Mouse (Mus musculus): ENCODE measurements around the gene Cd38. TPM values are rescaled to one million over a fixed set of nuclear protein-coding genes. Genes with fewer than 3 reads are reported as not detected.

Cd38 gene
- polyA plus RNA-seq, 1 experiment = 37.3 TPM

DNA sequence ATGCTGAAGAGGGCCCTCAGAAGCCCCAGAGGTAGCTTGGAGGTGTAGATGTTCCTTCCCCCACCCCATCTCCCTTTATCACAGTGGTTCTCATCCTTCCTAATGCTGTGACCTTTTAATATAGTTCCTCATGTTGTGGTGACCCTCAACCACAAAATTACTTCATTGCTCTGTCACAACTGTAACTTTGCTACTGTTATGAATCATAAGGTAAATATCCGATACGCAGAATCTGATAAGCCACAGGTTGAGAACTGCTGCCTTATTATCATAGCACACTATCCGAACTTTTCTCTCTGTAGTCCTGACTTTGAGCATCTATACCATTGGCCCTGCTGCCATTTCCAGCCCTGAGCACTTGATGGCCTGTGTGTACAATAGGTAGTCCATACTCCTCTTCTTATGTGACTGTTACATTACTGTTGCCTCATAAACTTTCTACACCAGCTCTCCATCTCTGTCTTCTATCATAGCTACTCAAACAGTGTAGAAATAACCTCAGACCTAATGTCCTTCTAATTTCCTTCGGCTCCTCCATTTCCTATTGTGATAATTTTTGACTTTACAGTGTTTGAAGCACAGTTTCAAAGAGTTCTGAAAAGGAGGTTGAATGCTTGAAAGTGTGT is 47.0 kb downstream of the Cd38 start:
- 70% methylated on average over 4 of the region's 4 CpGs for WGBS
- no peaks in the 10 kb centered on the region for H3K27me3 ChIP-seq (ENCODE audit: control insufficient read depth, insufficient read depth, low read length)
- no peak overlapping the region for H3K27ac ChIP-seq (ENCODE audit: insufficient read depth, low read length)
- TF ChIP-seq POLR2A (IDR thresholded peaks at IDR 0.05; ENCODE audit: low read depth, low read length) = no peak
- TF ChIP-seq CTCF (IDR thresholded peaks at IDR 0.05; ENCODE audit: extremely low read depth, insufficient read depth, insufficient read length, insufficient replicate concordance) = no peak
- no peak for DNase-seq (ENCODE audit: low read depth in 1 of 2, low spot score in 2 of 2)
- H3K4me1 ChIP-seq (ENCODE audit: control insufficient read depth, insufficient read depth, insufficient read length) = no peaks in the 10 kb centered on the region
- peaks cover 3% of the 10 kb centered on the region for H3K36me3 ChIP-seq (ENCODE audit: control insufficient read depth, insufficient read depth, low read length)
- H3K4me3 ChIP-seq (ENCODE audit: extremely low read depth, insufficient read depth, insufficient read length) = no peak overlapping the region

DNA sequence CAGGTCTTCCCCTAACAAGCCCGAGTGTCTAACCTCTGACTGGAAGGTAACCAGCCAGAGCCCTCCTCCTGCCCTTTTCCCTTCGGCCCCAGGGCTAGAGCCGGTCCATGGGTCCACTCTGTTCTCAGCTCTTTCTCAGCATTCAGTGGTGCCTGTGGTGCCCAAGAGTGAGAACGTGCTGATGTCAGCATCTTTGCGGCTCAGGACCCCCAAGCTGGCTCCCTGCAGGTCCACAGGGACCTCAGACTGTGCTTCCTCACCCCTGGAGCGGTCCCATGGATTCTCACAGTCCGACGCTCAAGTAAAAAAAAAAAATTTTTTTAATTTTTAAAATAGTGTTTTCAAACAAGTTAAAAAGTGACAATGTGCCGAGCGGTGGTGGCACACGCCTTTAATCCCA is 53.5 kb downstream of the Cd38 start:
- H3K27me3 ChIP-seq (ENCODE audit: control insufficient read depth, insufficient read depth, low read length) = no peaks in the 10 kb centered on the region
- H3K27ac ChIP-seq (ENCODE audit: insufficient read depth, low read length) = no peak overlapping the region
- no peak for DNase-seq (ENCODE audit: low read depth in 1 of 2, low spot score in 2 of 2)
- H3K4me3 ChIP-seq (ENCODE audit: extremely low read depth, insufficient read depth, insufficient read length) = no peak overlapping the region
- 82% methylated on average over 11 of the region's 11 CpGs for WGBS
- no peaks in the 10 kb centered on the region; the same call in 1 of the 2 replicates for H3K4me1 ChIP-seq (ENCODE audit: control insufficient read depth, insufficient read depth, insufficient read length)
- H3K36me3 ChIP-seq (ENCODE audit: control insufficient read depth, insufficient read depth, low read length) = no peaks in the 10 kb centered on the region
- no peak for TF ChIP-seq CTCF (IDR thresholded peaks at IDR 0.05; ENCODE audit: extremely low read depth, insufficient read depth, insufficient read length, insufficient replicate concordance)
- no peak for TF ChIP-seq POLR2A (IDR thresholded peaks at IDR 0.05; ENCODE audit: low read depth, low read length)

DNA sequence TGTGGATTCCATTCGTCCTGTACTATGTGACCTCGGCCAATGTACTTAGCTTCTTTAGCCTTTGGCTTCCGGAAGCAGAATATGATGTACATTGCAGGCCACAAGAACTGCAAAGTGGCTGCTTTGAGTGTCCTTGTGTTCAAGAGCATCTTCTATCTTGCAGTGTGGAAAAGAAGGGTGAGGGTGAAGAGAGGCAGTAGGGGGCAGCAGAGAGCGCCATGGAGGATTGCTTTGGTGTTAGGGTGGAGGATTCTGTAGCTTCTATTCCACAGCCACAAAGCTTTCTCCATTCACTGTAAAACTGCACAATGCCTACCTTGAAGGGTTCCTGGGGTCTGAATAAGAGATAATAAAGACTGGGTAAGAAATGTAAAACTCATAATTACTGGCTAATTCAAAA is 55.6 kb downstream of the Cd38 start:
- Histone ChIP-seq H3K36me3 (ENCODE audit: control insufficient read depth, insufficient read depth, low read length) (no peaks in the 10 kb centered on the region), H3K27ac (ENCODE audit: insufficient read depth, low read length) (no peak overlapping the region), H3K27me3 (ENCODE audit: control insufficient read depth, insufficient read depth, low read length) (no peaks in the 10 kb centered on the region), H3K4me1 (ENCODE audit: control insufficient read depth, insufficient read depth, insufficient read length) (no peaks in the 10 kb centered on the region; the same call in 1 of the 2 replicates), H3K4me3 (ENCODE audit: extremely low read depth, insufficient read depth, insufficient read length) (no peak overlapping the region)
- DNase-seq (ENCODE audit: low read depth in 1 of 2, low spot score in 2 of 2) = peak; percentile 42 to 84
- TF ChIP-seq CTCF (IDR thresholded peaks at IDR 0.05; ENCODE audit: extremely low read depth, insufficient read depth, insufficient read length, insufficient replicate concordance) (peak; percentile 79; the same call in 1 of the 2 replicates), POLR2A (IDR thresholded peaks at IDR 0.05; ENCODE audit: low read depth, low read length) (no peak)
- WGBS = 32% methylated on average over 4 of the region's 4 CpGs

DNA sequence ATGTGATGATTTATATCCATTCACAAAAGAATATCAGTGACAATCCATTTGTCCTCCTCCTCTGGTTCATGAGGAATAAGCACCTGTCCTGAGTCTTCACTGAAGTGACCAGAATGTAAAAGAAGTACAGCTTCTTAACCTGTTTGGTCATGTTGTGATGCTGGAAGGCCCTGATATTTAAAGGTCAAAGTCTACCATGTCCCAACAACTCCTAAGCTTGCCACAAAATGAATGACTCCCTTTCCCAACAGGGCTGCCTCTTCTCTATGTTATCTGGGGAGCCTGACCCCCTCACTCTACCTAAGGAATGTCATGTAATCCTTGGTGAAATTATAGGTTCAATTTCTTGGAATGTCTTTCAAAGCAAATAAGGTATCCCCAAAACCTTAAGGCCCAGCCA is 59.4 kb downstream of the Cd38 start:
- Histone ChIP-seq H3K27me3 (ENCODE audit: control insufficient read depth, insufficient read depth, low read length) (no peaks in the 10 kb centered on the region), H3K4me1 (ENCODE audit: control insufficient read depth, insufficient read depth, insufficient read length) (no peaks in the 10 kb centered on the region; the same call in 1 of the 2 replicates), H3K27ac (ENCODE audit: insufficient read depth, low read length) (no peak overlapping the region), H3K4me3 (ENCODE audit: extremely low read depth, insufficient read depth, insufficient read length) (no peak overlapping the region), H3K36me3 (ENCODE audit: control insufficient read depth, insufficient read depth, low read length) (no peaks in the 10 kb centered on the region)
- no peak for TF ChIP-seq CTCF (IDR thresholded peaks at IDR 0.05; ENCODE audit: extremely low read depth, insufficient read depth, insufficient read length, insufficient replicate concordance)
- TF ChIP-seq POLR2A (IDR thresholded peaks at IDR 0.05; ENCODE audit: low read depth, low read length) = no peak
- no peak for DNase-seq (ENCODE audit: low read depth in 1 of 2, low spot score in 2 of 2)

DNA sequence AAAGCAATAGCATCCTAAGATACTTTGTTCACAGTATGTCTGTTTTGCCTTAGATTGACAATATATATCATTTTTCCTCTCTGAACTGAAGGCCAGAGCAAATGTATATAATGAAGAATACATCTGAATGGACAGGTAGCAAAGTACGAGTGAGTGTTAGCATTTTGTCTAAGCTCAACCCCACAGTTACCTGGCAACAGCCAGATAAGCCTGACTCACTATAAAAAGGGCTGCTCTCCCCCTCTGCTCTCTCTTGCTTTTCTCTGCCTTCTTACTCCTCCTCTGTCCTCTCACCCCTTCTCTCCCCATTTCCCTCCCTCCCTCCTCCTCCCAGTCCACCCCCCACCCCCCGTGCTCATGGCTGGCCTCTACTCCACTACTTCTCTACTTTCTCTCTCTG is 64.9 kb downstream of the Cd38 start:
- Histone ChIP-seq H3K4me1 (ENCODE audit: control insufficient read depth, insufficient read depth, insufficient read length) (no peaks in the 10 kb centered on the region), H3K27ac (ENCODE audit: insufficient read depth, low read length) (no peak overlapping the region), H3K4me3 (ENCODE audit: extremely low read depth, insufficient read depth, insufficient read length) (no peak overlapping the region), H3K27me3 (ENCODE audit: control insufficient read depth, insufficient read depth, low read length) (no peaks in the 10 kb centered on the region), H3K36me3 (ENCODE audit: control insufficient read depth, insufficient read depth, low read length) (no peaks in the 10 kb centered on the region)
- 75% methylated on average over 2 of the region's 2 CpGs for WGBS
- TF ChIP-seq POLR2A (IDR thresholded peaks at IDR 0.05; ENCODE audit: low read depth, low read length) = no peak
- TF ChIP-seq CTCF (IDR thresholded peaks at IDR 0.05; ENCODE audit: extremely low read depth, insufficient read depth, insufficient read length, insufficient replicate concordance) = no peak
- no peak for DNase-seq (ENCODE audit: low read depth in 1 of 2, low spot score in 2 of 2)

DNA sequence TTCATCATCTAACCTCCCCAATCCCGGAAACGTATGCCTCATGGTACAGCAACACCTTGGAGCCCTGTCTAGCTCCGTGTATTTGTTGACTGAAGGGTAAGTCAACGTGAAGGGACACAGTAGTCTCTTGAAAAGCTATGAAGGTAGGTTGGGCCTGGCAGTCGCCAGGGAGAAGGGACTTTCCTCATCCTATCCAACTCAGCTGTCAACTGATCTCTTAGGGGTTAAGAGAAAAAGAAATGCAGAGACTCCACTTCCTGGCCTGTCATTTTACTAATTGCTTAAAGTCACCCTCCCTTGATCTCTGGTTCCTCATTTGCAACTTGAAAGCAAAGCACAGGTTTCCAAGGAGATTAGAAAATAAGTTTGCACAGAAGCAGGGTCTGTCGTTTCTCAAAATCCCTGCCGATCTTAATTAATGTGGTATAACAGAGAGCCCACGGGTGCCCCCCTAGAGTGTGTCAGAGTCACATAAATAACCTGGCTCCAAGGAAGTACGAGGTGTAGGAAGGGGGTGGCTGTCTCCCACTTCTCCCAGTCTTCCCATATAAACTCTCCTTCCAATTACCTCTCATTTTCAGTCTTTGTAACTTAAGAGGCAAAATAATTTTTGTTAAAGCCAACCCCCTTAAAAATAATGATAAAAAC is 79.1 kb downstream of the Cd38 start:
- 10% methylated on average over 9 of the region's 9 CpGs for WGBS
- TF ChIP-seq POLR2A (IDR thresholded peaks at IDR 0.05; ENCODE audit: low read depth, low read length) (no peak), CTCF (IDR thresholded peaks at IDR 0.05; ENCODE audit: extremely low read depth, insufficient read depth, insufficient read length, insufficient replicate concordance) (no peak)
- H3K27me3 ChIP-seq (ENCODE audit: control insufficient read depth, insufficient read depth, low read length) = no peaks in the 10 kb centered on the region
- peak; percentile 12 to 63 for DNase-seq (ENCODE audit: low read depth in 1 of 2, low spot score in 2 of 2)
- peak overlapping the region; percentile 51 for H3K4me3 ChIP-seq (ENCODE audit: extremely low read depth, insufficient read depth, insufficient read length)
- H3K27ac ChIP-seq (ENCODE audit: insufficient read depth, low read length) = peak overlapping the region; percentile 89
- H3K4me1 ChIP-seq (ENCODE audit: control insufficient read depth, insufficient read depth, insufficient read length) = peaks cover 10% of the 10 kb centered on the region
- no peaks in the 10 kb centered on the region for H3K36me3 ChIP-seq (ENCODE audit: control insufficient read depth, insufficient read depth, low read length)
